Mouse (Mus musculus): ENCODE measurements at regions not wholly inside any gene's neighbourhood (a gene's known extent, or its start where the extent isn't known, plus 50 kb on each side); places are given as distances from the start of the nearest gene placed in this dataset.

- DNase-seq (ENCODE audit: low read depth) = peak; percentile 41
Measured at GRCm38 (mm10) chr3:41177124-41177523, 94.3 kb upstream of the Pgrmc2 start.

- no peak for DNase-seq (ENCODE audit: low read depth)
Measured at GRCm38 (mm10) chr3:41175356-41175755, 92.5 kb upstream of the Pgrmc2 start.

- no peak for DNase-seq (ENCODE audit: low read depth)
Measured at GRCm38 (mm10) chr3:41173561-41173960, 90.7 kb upstream of the Pgrmc2 start.

GRCm38 (mm10) chr3:41172306-41173215 lies 89.7 kb upstream of the Pgrmc2 start:
- no peak for DNase-seq (ENCODE audit: low read depth)

GRCm38 (mm10) chr3:41171772-41172171 lies 88.9 kb upstream of the Pgrmc2 start:
- no peak for DNase-seq (ENCODE audit: low read depth)

- no peak for DNase-seq (ENCODE audit: low read depth)
Measured at GRCm38 (mm10) chr3:41171310-41171709, 88.5 kb upstream of the Pgrmc2 start.

- no peak for DNase-seq (ENCODE audit: low read depth)
Measured at GRCm38 (mm10) chr3:41170566-41170965, 87.7 kb upstream of the Pgrmc2 start.

- DNase-seq (ENCODE audit: low read depth) = no peak
Measured at GRCm38 (mm10) chr3:41169430-41169829, 86.6 kb upstream of the Pgrmc2 start.

- no peak for DNase-seq (ENCODE audit: low read depth)
Measured at GRCm38 (mm10) chr3:41168181-41168967, 85.5 kb upstream of the Pgrmc2 start.

GRCm38 (mm10) chr3:41167476-41167875 lies 84.6 kb upstream of the Pgrmc2 start:
- DNase-seq (ENCODE audit: low read depth) = no peak

GRCm38 (mm10) chr3:41164736-41165135 lies 81.9 kb upstream of the Pgrmc2 start:
- DNase-seq (ENCODE audit: low read depth) = no peak

GRCm38 (mm10) chr3:41163767-41164166 lies 80.9 kb upstream of the Pgrmc2 start:
- peak; percentile 19 for DNase-seq (ENCODE audit: low read depth)

GRCm38 (mm10) chr3:41162514-41162913 lies 79.7 kb upstream of the Pgrmc2 start:
- DNase-seq (ENCODE audit: low read depth) = no peak

- no peak for DNase-seq (ENCODE audit: low read depth)
Measured at GRCm38 (mm10) chr3:41160648-41161047, 77.8 kb upstream of the Pgrmc2 start.

GRCm38 (mm10) chr3:41158314-41158973 lies 75.6 kb upstream of the Pgrmc2 start:
- DNase-seq (ENCODE audit: low read depth) = peak; percentile 10

- DNase-seq (ENCODE audit: low read depth) = no peak
Measured at GRCm38 (mm10) chr3:41157428-41157827, 74.6 kb upstream of the Pgrmc2 start.

GRCm38 (mm10) chr3:41156562-41156961 lies 73.7 kb upstream of the Pgrmc2 start:
- DNase-seq (ENCODE audit: low read depth) = no peak

- no peak for DNase-seq (ENCODE audit: low read depth)
Measured at GRCm38 (mm10) chr3:41155132-41155760, 72.4 kb upstream of the Pgrmc2 start.

GRCm38 (mm10) chr3:41154402-41154801 lies 71.6 kb upstream of the Pgrmc2 start:
- no peak for DNase-seq (ENCODE audit: low read depth)

- DNase-seq (ENCODE audit: low read depth) = no peak
Measured at GRCm38 (mm10) chr3:41151989-41152388, 69.1 kb upstream of the Pgrmc2 start.

GRCm38 (mm10) chr3:41140391-41140790 lies 57.5 kb upstream of the Pgrmc2 start:
- DNase-seq (ENCODE audit: low read depth) = no peak

- no peak for DNase-seq (ENCODE audit: low read depth)
Measured at GRCm38 (mm10) chr3:41137931-41138330, 55.1 kb upstream of the Pgrmc2 start.
